Mouse (Mus musculus): Measurements from ENCODE around the gene Prkcd. TPM values are rescaled to one million over a fixed set of nuclear protein-coding genes. Genes with fewer than 3 reads are reported as not detected.
A peak's percentile ranks its signal among the peaks of the same experiment; 100 is the strongest.

Gene Prkcd
- polyA plus RNA-seq, 1 experiment from 2014 or later, result 50.6 TPM

GRCm38 (mm10) chr14:30561470-30562187, 64.4 kb downstream of the Prkcd start:
- WGBS, result 79% methylated on average over 14 of the region's 14 CpGs
- no peaks in the 10 kb centered on the region for H3K9me3 ChIP-seq (replicated peaks)
- H3K4me1 ChIP-seq, result peaks cover 26% of the 10 kb centered on the region
- H3K36me3 ChIP-seq, result peaks cover 85% of the 10 kb centered on the region
- no peaks in the 10 kb centered on the region for H3K27me3 ChIP-seq
- H3K27ac ChIP-seq, result peak overlapping the region; percentile 78
- no peak overlapping the region for H3K9ac ChIP-seq
- peak; percentile 71; the same call in 1 of the 2 replicates for ATAC-seq (replicated peaks; ENCODE audit: low FRiP score)
- no peak overlapping the region for H3K4me2 ChIP-seq
- H3K4me3 ChIP-seq (replicated peaks), result no peak overlapping the region

DNA sequence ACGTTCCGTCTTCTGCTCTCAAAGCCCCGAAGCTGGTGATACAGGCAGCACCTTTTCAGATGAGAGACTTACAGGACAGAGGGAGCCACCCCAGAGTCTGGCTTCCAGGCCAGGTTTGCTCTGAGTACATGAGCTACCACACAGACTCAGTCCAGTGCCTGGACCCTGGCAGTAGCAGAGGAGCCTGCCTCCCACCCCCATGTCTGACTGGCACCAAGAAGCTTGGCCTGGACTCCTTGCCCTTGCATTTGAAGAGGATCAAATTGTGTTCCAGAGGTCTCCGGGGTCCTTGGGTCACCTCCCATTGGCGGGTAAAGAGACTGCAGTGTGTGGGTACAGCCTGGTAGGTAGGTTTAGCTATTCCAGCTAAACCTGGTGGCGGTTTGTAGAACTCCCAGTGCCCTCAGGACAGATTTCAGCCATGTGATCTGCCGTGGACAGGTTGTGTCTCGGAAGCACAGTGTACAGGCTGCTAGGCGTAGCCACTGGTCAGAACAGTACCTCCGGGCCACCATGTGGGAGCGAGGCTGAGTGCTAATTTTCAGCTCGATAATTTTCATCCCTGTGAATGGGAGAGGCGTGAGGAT, 65.1 kb downstream of the Prkcd start:
- peaks cover 26% of the 10 kb centered on the region for H3K4me1 ChIP-seq
- H3K27me3 ChIP-seq, result no peaks in the 10 kb centered on the region
- H3K9me3 ChIP-seq (replicated peaks), result no peaks in the 10 kb centered on the region
- H3K4me3 ChIP-seq (replicated peaks), result no peak overlapping the region
- H3K4me2 ChIP-seq, result no peak overlapping the region
- H3K27ac ChIP-seq, result peak overlapping the region; percentile 78
- no peak overlapping the region for H3K9ac ChIP-seq
- WGBS, result 85% methylated on average over 13 of the region's 13 CpGs
- no peak for ATAC-seq (replicated peaks; ENCODE audit: low FRiP score)
- peaks cover 85% of the 10 kb centered on the region for H3K36me3 ChIP-seq

- Histone ChIP-seq H3K36me3 (peaks cover 83% of the 10 kb centered on the region), H3K27ac (no peak overlapping the region), H3K9ac (no peak overlapping the region), H3K27me3 (no peaks in the 10 kb centered on the region), H3K4me2 (no peak overlapping the region), H3K4me1 (peaks cover 26% of the 10 kb centered on the region), H3K9me3 (replicated peaks) (no peaks in the 10 kb centered on the region), H3K4me3 (replicated peaks) (no peak overlapping the region)
- 75% methylated on average over 17 of the region's 17 CpGs for WGBS
- ATAC-seq (replicated peaks; ENCODE audit: low FRiP score), result no peak
Observed at GRCm38 (mm10) chr14:30559321-30559850, 66.6 kb downstream of the Prkcd start.

GRCm38 (mm10) chr14:30557730-30558129, 68.3 kb downstream of the Prkcd start:
- Histone ChIP-seq H3K9ac (no peak overlapping the region), H3K4me2 (no peak overlapping the region), H3K4me3 (replicated peaks) (no peak overlapping the region), H3K9me3 (replicated peaks) (no peaks in the 10 kb centered on the region), H3K4me1 (peaks cover 30% of the 10 kb centered on the region), H3K36me3 (peaks cover 84% of the 10 kb centered on the region), H3K27ac (peak overlapping the region; percentile 75; the same call in 1 of the 2 replicates), H3K27me3 (no peaks in the 10 kb centered on the region)
- WGBS, result 58% methylated on average over 9 of the region's 9 CpGs
- ATAC-seq (replicated peaks; ENCODE audit: low FRiP score), result no peak

- H3K4me2 ChIP-seq, result no peak overlapping the region
- no peaks in the 10 kb centered on the region for H3K9me3 ChIP-seq (replicated peaks)
- H3K36me3 ChIP-seq, result peaks cover 79% of the 10 kb centered on the region
- no peak overlapping the region for H3K27ac ChIP-seq
- no peak overlapping the region for H3K4me3 ChIP-seq (replicated peaks)
- no peaks in the 10 kb centered on the region for H3K27me3 ChIP-seq
- WGBS, result 86% methylated on average over 2 of the region's 2 CpGs
- H3K9ac ChIP-seq, result no peak overlapping the region
- H3K4me1 ChIP-seq, result peaks cover 32% of the 10 kb centered on the region
- no peak for ATAC-seq (replicated peaks; ENCODE audit: low FRiP score)
Observed at GRCm38 (mm10) chr14:30556651-30557050, 69.4 kb downstream of the Prkcd start.

- 74% methylated on average over 4 of the region's 4 CpGs for WGBS
Observed at GRCm38 (mm10) chr14:30553185-30553584, 72.8 kb downstream of the Prkcd start.

DNA sequence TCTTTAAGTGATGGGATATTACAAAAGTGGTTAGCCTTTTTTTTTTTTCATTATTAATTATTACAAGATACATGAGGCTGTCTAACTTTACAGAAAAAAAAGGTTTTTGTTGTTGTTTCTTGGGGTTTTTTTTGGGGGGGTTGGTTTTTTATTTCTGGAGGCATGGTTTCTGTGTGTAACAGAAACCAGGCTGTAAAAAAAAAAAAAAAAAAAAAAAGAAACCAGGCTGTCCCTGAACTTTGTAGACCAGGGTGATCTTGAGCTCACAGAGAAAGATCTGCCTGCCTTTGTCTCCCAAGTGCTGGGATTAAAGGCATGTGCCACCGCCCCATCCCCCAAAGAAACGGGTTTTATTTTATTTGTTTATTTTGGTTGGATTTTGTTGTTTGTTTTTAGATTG, 74.0 kb downstream of the Prkcd start:
- WGBS, result 94% methylated on average over 2 of the region's 2 CpGs
- no peak overlapping the region for H3K27ac ChIP-seq
- H3K9me3 ChIP-seq (replicated peaks), result no peaks in the 10 kb centered on the region
- H3K36me3 ChIP-seq, result peaks cover 36% of the 10 kb centered on the region
- no peaks in the 10 kb centered on the region for H3K27me3 ChIP-seq
- peaks cover 40% of the 10 kb centered on the region for H3K4me1 ChIP-seq
- no peak overlapping the region for H3K9ac ChIP-seq
- no peak overlapping the region for H3K4me3 ChIP-seq (replicated peaks)
- ATAC-seq (replicated peaks; ENCODE audit: low FRiP score), result no peak
- H3K4me2 ChIP-seq, result no peak overlapping the region

More at GRCm38 (mm10) chr14:30553185-30553584, 72.8 kb downstream of the Prkcd start:
- Histone ChIP-seq H3K9ac (no peak overlapping the region), H3K4me2 (no peak overlapping the region), H3K27me3 (no peaks in the 10 kb centered on the region), H3K36me3 (peaks cover 44% of the 10 kb centered on the region), H3K27ac (no peak overlapping the region), H3K4me3 (replicated peaks) (no peak overlapping the region), H3K9me3 (replicated peaks) (no peaks in the 10 kb centered on the region), H3K4me1 (peaks cover 43% of the 10 kb centered on the region)
- ATAC-seq (replicated peaks; ENCODE audit: low FRiP score), result no peak

GRCm38 (mm10) chr14:30551509-30551908, 74.5 kb downstream of the Prkcd start:
- Histone ChIP-seq H3K4me3 (replicated peaks) (peak overlapping the region; percentile 65), H3K36me3 (peaks cover 35% of the 10 kb centered on the region), H3K4me2 (peak overlapping the region; percentile 86), H3K9ac (no peak overlapping the region), H3K9me3 (replicated peaks) (no peaks in the 10 kb centered on the region), H3K4me1 (peaks cover 40% of the 10 kb centered on the region), H3K27ac (0 out of 2 replicates have a peak overlapping the region, but pooled peaks have one; percentile 9), H3K27me3 (no peaks in the 10 kb centered on the region)
- no peak for ATAC-seq (replicated peaks; ENCODE audit: low FRiP score)
- 66% methylated on average over 5 of the region's 5 CpGs for WGBS

- WGBS, result 23% methylated on average over 8 of the region's 8 CpGs
- H3K36me3 ChIP-seq, result peaks cover 24% of the 10 kb centered on the region
- peak overlapping the region; percentile 86 for H3K4me2 ChIP-seq
- no peaks in the 10 kb centered on the region for H3K9me3 ChIP-seq (replicated peaks)
- H3K27me3 ChIP-seq, result no peaks in the 10 kb centered on the region
- H3K27ac ChIP-seq, result peak overlapping the region; percentile 89; the same call in 1 of the 2 replicates
- peak overlapping the region; percentile 65 for H3K4me3 ChIP-seq (replicated peaks)
- peak overlapping the region; percentile 68 for H3K9ac ChIP-seq
- ATAC-seq (replicated peaks; ENCODE audit: low FRiP score), result no peak
- H3K4me1 ChIP-seq, result peaks cover 40% of the 10 kb centered on the region
Observed at GRCm38 (mm10) chr14:30550232-30551070, 75.6 kb downstream of the Prkcd start.

DNA sequence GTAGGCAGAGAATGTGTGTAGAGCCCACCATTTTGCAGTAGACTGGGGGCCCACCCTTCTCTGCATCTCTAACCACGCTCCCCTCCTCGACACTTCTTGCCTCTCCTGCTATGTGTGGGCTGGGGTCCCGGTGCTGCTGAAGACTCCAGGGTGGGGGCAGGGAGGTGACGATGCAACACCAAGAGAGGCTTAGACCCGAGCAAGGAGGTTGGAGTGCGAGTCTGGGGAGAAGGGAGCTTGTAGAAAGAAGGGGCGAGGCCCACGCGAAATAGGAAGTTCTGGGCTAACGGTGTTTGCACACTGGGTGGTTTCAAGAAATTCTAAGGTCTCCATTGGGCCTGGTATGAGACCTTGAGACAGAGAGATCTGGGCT, 76.2 kb downstream of the Prkcd start:
- Histone ChIP-seq H3K27ac (peak overlapping the region; percentile 89), H3K27me3 (no peaks in the 10 kb centered on the region), H3K36me3 (peaks cover 19% of the 10 kb centered on the region), H3K9me3 (replicated peaks) (no peaks in the 10 kb centered on the region), H3K9ac (peak overlapping the region; percentile 68), H3K4me2 (peak overlapping the region; percentile 86), H3K4me3 (replicated peaks) (peak overlapping the region; percentile 65), H3K4me1 (peaks cover 40% of the 10 kb centered on the region)
- ATAC-seq (replicated peaks; ENCODE audit: low FRiP score), result peak; percentile 8; the same call in 1 of the 2 replicates
- WGBS, result under 1% methylated on average over 10 of the region's 10 CpGs

DNA sequence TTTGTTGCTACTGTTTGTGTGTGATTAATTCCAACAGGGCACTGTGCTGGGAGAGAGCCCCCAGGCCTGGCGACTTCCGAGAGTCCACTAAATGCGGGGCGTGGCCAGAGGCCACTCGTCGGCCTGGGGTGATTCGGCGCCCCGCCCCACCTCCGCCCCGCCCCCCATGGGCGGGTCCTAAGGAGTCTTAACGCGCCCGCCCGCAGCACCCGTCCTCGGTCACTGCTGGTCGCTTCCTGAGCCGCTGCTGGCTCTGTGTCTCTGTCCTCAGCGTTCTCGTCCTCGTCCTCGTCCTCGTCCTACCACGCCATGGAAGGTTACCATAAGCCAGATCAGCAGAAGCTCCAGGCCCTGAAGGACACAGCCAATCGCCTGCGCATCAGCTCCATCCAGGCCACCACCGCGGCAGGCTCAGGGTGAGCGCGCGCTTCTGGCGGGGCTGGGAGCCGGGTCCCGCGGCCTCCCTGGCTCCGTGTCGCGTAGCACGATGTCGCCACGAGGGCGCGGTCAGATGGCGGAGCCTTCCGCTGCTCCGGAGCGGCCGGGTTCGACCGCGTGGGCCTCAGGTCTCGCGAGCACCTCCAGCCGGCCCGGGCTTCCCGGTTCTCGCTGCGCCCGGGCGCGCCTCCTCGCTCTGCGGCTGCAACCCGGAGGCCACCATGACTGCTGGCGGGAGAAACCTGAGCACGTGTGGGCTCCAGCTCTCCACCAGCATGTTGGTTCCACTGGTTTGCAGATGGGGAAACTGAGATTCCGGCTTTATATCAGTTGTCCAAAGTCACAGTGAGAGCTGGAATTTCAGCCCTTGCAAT, 76.8 kb downstream of the Prkcd start:
- Histone ChIP-seq H3K9me3 (replicated peaks) (no peaks in the 10 kb centered on the region), H3K36me3 (peaks cover 13% of the 10 kb centered on the region), H3K4me2 (peak overlapping the region; percentile 86), H3K4me1 (peaks cover 40% of the 10 kb centered on the region), H3K27me3 (no peaks in the 10 kb centered on the region), H3K27ac (peak overlapping the region; percentile 89), H3K4me3 (replicated peaks) (peak overlapping the region; percentile 65), H3K9ac (peak overlapping the region; percentile 68)
- peak; percentile 96 for ATAC-seq (replicated peaks; ENCODE audit: low FRiP score)
- WGBS, result under 1% methylated on average over 67 of the region's 69 CpGs

Measured in kidney, embryonic 15.5 days (tissue).